Mouse (Mus musculus) lung, embryonic 15.5 days (tissue): Measurements from ENCODE around the gene Tinagl1. TPM values are rescaled to one million over a fixed set of nuclear protein-coding genes. Genes with fewer than 3 reads are reported as not detected.

Experiments
- ATAC-seq: fragments of 200-750 bp; cut with Nextera tagmentation; 2 replicates; pipeline ENCODE4 v1.8.0; 2017; ENCODE audit warnings: moderate number of reproducible peaks, borderline replicate concordance; ENCODE audit not compliant: low FRiP score, low TSS enrichment; ENCODE audit errors: extremely low read depth
- H3K27ac ChIP-seq: fragments of 300-500 bp; sonication (generic); 2 replicates; pipeline ENCODE4 v1.5.1; 2015; ENCODE audit warnings: moderate library complexity, mild to moderate bottlenecking, inconsistent platforms
- H3K27me3 ChIP-seq: fragments of 300-500 bp; sonication (generic); 2 replicates; pipeline ENCODE4 v1.6.1; 2015; ENCODE audit warnings: inconsistent platforms
- H3K36me3 ChIP-seq: fragments of 300-500 bp; sonication (generic); 2 replicates; pipeline ENCODE4 v1.6.1; 2015; ENCODE audit warnings: inconsistent platforms
- H3K4me1 ChIP-seq: fragments of 300-500 bp; sonication (generic); 2 replicates; pipeline ENCODE4 v1.6.1; 2015; ENCODE audit warnings: inconsistent platforms
- H3K4me2 ChIP-seq: fragments of 300-500 bp; sonication (generic); 2 replicates; pipeline ENCODE4 v1.6.1; 2015; ENCODE audit warnings: inconsistent platforms, mild to moderate bottlenecking, moderate library complexity
- H3K4me3 ChIP-seq: fragments of 300-500 bp; sonication (generic); 2 replicates; pipeline ENCODE4 v1.5.1; 2015; ENCODE audit warnings: mild to moderate bottlenecking, inconsistent platforms
- H3K9ac ChIP-seq: fragments of 300-500 bp; sonication (generic); 2 replicates; pipeline ENCODE4 v1.6.1; 2015; ENCODE audit warnings: inconsistent platforms
- H3K9me3 ChIP-seq: fragments of 300-500 bp; sonication (generic); 2 replicates; pipeline ENCODE4 v1.6.1; 2016; ENCODE audit warnings: inconsistent platforms
- WGBS: fragments of 180-500 bp; shearing (Covaris S2); methylation state at CpG from one replicate; pipeline ENCODE4 v1.1.7; 2015; 5-methylcytosine and 5-hydroxymethylcytosine counted together
- polyA plus RNA-seq: library from polyadenylated mRNA; unstranded; fragments of >200 nt; fragmentation: Nextera tagmentation; extraction: Ambion mirVana; gene quantifications from 2 replicates; pipeline ENCODE4 v1.2.1, GENCODE M21; 2015

Tinagl1 gene
- polyA plus RNA-seq, 1 experiment from 2014 or later, result 57.5 TPM

DNA sequence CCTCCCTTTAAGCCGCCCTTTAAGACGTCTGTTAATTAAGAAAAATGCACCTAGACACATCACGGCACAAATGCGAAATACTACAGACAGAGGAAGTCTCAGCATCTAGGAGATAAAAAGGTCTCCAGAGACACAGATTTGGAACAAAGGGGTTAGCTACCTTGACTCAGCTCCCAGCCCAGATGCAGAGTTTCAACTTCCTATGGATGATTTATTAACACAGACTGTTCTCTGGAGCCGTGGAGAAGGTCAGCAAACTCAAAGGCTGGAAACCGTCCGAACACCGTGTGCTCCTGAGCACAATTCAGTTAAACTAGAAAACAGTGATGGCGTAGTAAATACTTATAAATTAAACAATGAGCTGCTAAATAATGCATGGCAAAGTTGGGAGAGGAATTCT is 17.3 kb upstream of the Tinagl1 start:
- Histone ChIP-seq H3K4me1 (0 out of 2 replicates have a peak, but pooled peaks cover 4% of the 10 kb centered on the region), H3K4me2 (no peak overlapping the region), H3K9me3 (no peaks in the 10 kb centered on the region), H3K36me3 (no peaks in the 10 kb centered on the region), H3K27ac (no peak overlapping the region), H3K9ac (no peak overlapping the region), H3K27me3 (no peaks in the 10 kb centered on the region), H3K4me3 (no peak overlapping the region)
- WGBS, result 34% methylated on average over 9 of the region's 9 CpGs
- ATAC-seq, result no peak

DNA sequence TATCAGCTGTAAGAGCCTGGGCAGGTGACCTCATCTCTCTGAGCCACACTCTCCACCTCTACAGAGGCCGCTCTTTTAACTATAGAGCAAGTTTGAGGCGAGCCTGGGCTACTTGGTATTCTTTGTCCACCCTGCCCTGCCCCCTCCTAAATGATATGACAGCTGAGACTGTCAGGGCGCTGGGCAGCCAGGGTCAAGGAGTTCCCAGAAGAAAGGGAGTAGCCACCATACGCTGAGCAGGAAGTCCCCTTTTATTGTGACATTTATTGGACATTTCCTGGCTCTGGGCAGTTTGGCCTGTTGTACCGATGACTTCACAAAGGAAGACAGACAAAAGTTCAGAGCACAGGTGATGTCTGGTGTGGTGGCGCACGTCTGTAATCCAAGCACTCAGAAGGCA is 14.7 kb upstream of the Tinagl1 start:
- WGBS, result 58% methylated on average over 7 of the region's 7 CpGs
- Histone ChIP-seq H3K27ac (no peak overlapping the region), H3K9me3 (no peaks in the 10 kb centered on the region), H3K36me3 (no peaks in the 10 kb centered on the region), H3K4me3 (no peak overlapping the region), H3K27me3 (no peaks in the 10 kb centered on the region), H3K4me2 (no peak overlapping the region), H3K9ac (no peak overlapping the region), H3K4me1 (0 out of 2 replicates have a peak, but pooled peaks cover 9% of the 10 kb centered on the region)
- no peak for ATAC-seq

DNA sequence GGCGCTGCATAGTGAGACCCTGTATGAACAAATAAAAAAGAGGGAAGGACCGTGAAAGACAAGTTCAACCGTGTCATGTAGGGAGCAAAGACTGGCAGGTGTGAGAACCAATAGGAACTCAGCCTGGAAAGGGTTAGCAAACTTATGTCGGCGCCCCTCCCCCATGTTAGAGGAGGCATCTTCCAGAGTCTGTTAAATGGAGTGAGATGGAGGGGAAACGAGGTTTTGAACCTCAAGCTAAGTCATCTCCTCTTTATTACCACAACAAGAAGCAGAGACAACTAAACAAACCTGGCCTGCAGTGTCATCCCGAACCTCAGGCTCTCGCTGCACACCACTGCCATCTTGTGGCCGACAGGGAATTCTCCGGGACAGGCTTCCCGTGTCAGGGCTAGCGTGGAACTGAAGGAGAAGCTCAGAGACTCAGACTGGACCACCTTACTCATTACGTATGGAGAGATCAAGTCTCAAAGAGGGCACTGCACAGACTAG is 13.9 kb upstream of the Tinagl1 start:
- Histone ChIP-seq H3K4me1 (0 out of 2 replicates have a peak, but pooled peaks cover 11% of the 10 kb centered on the region), H3K9ac (no peak overlapping the region), H3K9me3 (no peaks in the 10 kb centered on the region), H3K36me3 (no peaks in the 10 kb centered on the region), H3K27me3 (no peaks in the 10 kb centered on the region), H3K4me2 (peak overlapping the region; percentile 28), H3K4me3 (no peak overlapping the region), H3K27ac (no peak overlapping the region)
- WGBS, result 3% methylated on average over 13 of the region's 13 CpGs
- ATAC-seq, result no peak

GRCm38 (mm10) chr4:130186891-130187290 is 12.0 kb upstream of the Tinagl1 start:
- no peak overlapping the region for H3K4me2 ChIP-seq
- 31% methylated on average over 12 of the region's 12 CpGs for WGBS
- ATAC-seq, result no peak

DNA sequence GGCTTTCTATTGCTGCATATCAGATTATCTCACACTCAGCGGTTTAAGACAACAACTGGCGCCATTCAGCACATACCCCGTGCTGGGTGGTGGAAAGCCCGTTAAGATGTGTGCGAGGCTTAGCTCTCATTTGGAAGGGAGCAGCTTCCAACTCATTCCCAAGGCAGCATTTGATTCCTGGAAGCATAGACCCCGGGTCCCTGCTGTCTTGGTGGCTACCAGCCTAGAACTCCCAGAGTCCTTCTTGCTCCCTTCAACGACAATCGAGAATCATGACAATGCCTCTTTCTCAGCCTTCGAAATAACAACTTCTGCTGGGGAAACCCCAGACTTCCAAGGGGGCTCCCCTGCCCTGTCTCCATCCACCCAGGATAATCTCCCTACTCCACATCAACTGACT is 11.5 kb upstream of the Tinagl1 start:
- Histone ChIP-seq H3K27me3 (no peaks in the 10 kb centered on the region), H3K4me3 (no peak overlapping the region), H3K9ac (no peak overlapping the region), H3K4me1 (peaks cover 31% of the 10 kb centered on the region), H3K36me3 (no peaks in the 10 kb centered on the region), H3K4me2 (no peak overlapping the region), H3K9me3 (no peaks in the 10 kb centered on the region), H3K27ac (no peak overlapping the region)
- 71% methylated on average over 9 of the region's 9 CpGs for WGBS
- no peak for ATAC-seq

More at GRCm38 (mm10) chr4:130186891-130187290, 12.0 kb upstream of the Tinagl1 start:
- H3K27ac ChIP-seq, result no peak overlapping the region
- H3K4me1 ChIP-seq, result peaks cover 26% of the 10 kb centered on the region
- H3K36me3 ChIP-seq, result no peaks in the 10 kb centered on the region
- H3K4me3 ChIP-seq, result no peak overlapping the region
- no peaks in the 10 kb centered on the region for H3K9me3 ChIP-seq
- no peak overlapping the region for H3K9ac ChIP-seq
- H3K27me3 ChIP-seq, result no peaks in the 10 kb centered on the region

GRCm38 (mm10) chr4:130183879-130184278 is 9.0 kb upstream of the Tinagl1 start:
- H3K4me2 ChIP-seq, result no peak overlapping the region
- H3K4me3 ChIP-seq, result no peak overlapping the region
- no peak for ATAC-seq
- WGBS, result 70% methylated on average over 5 of the region's 5 CpGs
- no peaks in the 10 kb centered on the region for H3K9me3 ChIP-seq
- no peak overlapping the region for H3K9ac ChIP-seq
- H3K36me3 ChIP-seq, result no peaks in the 10 kb centered on the region
- H3K27me3 ChIP-seq, result no peaks in the 10 kb centered on the region
- peaks cover 34% of the 10 kb centered on the region for H3K4me1 ChIP-seq
- no peak overlapping the region for H3K27ac ChIP-seq

GRCm38 (mm10) chr4:130183023-130183422 is 8.1 kb upstream of the Tinagl1 start:
- peaks cover 30% of the 10 kb centered on the region for H3K4me1 ChIP-seq
- H3K36me3 ChIP-seq, result no peaks in the 10 kb centered on the region
- H3K27ac ChIP-seq, result no peak overlapping the region
- H3K9me3 ChIP-seq, result no peaks in the 10 kb centered on the region
- no peak for ATAC-seq
- no peak overlapping the region for H3K9ac ChIP-seq
- H3K27me3 ChIP-seq, result no peaks in the 10 kb centered on the region
- H3K4me2 ChIP-seq, result no peak overlapping the region
- no peak overlapping the region for H3K4me3 ChIP-seq
- 58% methylated on average over 13 of the region's 13 CpGs for WGBS

GRCm38 (mm10) chr4:130181886-130182285 is 7.0 kb upstream of the Tinagl1 start:
- H3K4me1 ChIP-seq, result peaks cover 41% of the 10 kb centered on the region
- H3K36me3 ChIP-seq, result no peaks in the 10 kb centered on the region
- H3K4me3 ChIP-seq, result no peak overlapping the region
- 21% methylated on average over 4 of the region's 4 CpGs for WGBS
- H3K9me3 ChIP-seq, result no peaks in the 10 kb centered on the region
- H3K4me2 ChIP-seq, result no peak overlapping the region
- no peaks in the 10 kb centered on the region for H3K27me3 ChIP-seq
- no peak overlapping the region for H3K27ac ChIP-seq
- no peak for ATAC-seq
- no peak overlapping the region for H3K9ac ChIP-seq

- no peak overlapping the region for H3K9ac ChIP-seq
- no peak overlapping the region for H3K4me3 ChIP-seq
- no peaks in the 10 kb centered on the region for H3K27me3 ChIP-seq
- H3K4me1 ChIP-seq, result peaks cover 44% of the 10 kb centered on the region
- no peak for ATAC-seq
- 66% methylated on average over 7 of the region's 7 CpGs for WGBS
- no peaks in the 10 kb centered on the region for H3K36me3 ChIP-seq
- H3K9me3 ChIP-seq, result no peaks in the 10 kb centered on the region
- no peak overlapping the region for H3K27ac ChIP-seq
- H3K4me2 ChIP-seq, result no peak overlapping the region
Measured at GRCm38 (mm10) chr4:130180909-130181602, 6.1 kb upstream of the Tinagl1 start.

DNA sequence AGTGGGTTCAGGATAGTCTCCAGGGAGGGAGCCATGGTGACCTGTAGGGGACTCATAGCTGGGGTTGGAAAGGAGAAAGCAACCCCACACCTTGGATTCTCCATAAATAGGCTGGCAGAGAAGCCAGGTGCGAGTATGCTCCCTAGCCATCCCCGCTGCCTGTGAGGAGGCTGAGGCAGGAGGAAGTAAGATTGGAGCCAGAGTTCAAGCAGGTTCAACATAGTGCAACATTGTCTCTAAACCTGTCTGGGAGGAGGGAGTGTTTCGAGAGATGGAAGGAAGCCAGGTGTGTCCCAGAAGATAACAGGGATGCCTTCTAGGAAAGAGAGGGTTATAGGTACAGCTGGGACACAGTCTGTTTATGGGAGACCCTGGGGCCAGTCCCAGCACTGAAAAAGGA is 5.0 kb upstream of the Tinagl1 start:
- WGBS, result 70% methylated on average over 3 of the region's 3 CpGs

DNA sequence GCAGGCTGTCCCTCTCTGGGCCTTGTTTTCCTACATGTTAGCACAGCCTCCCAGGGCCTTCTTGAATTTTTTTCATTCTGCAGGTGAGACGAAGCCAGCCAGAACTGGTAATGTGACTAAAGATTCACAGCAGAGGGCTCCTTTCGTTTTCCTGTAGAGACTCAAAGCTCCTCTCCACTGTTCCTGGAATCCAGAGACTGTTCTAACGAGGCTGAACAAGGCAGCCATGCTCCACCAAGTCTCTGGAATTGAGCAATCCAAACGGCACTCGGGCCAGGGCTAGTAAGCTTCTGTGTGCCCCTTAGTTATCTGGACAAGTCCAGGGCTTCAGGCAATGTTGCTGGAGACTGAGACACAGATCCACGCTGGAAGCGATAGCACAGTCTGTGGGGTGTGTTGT is 2.6 kb upstream of the Tinagl1 start:
- WGBS, result 42% methylated on average over 7 of the region's 7 CpGs
- 0 out of 2 replicates have a peak, but pooled peaks cover 8% of the 10 kb centered on the region for H3K27me3 ChIP-seq
- no peaks in the 10 kb centered on the region for H3K9me3 ChIP-seq
- peak overlapping the region; percentile 82 for H3K27ac ChIP-seq
- H3K4me1 ChIP-seq, result peaks cover 68% of the 10 kb centered on the region
- ATAC-seq, result no peak
- no peak overlapping the region for H3K9ac ChIP-seq
- 0 out of 2 replicates have a peak overlapping the region, but pooled peaks have one; percentile 3 for H3K4me2 ChIP-seq
- H3K4me3 ChIP-seq, result no peak overlapping the region
- H3K36me3 ChIP-seq, result no peaks in the 10 kb centered on the region

More for the DNA sequence above, 5.0 kb upstream of the Tinagl1 start:
- no peaks in the 10 kb centered on the region for H3K9me3 ChIP-seq
- no peak overlapping the region for H3K4me3 ChIP-seq
- H3K36me3 ChIP-seq, result no peaks in the 10 kb centered on the region
- ATAC-seq, result no peak
- H3K9ac ChIP-seq, result no peak overlapping the region
- H3K27ac ChIP-seq, result no peak overlapping the region
- H3K27me3 ChIP-seq, result no peaks in the 10 kb centered on the region
- H3K4me2 ChIP-seq, result no peak overlapping the region
- peaks cover 56% of the 10 kb centered on the region for H3K4me1 ChIP-seq

DNA sequence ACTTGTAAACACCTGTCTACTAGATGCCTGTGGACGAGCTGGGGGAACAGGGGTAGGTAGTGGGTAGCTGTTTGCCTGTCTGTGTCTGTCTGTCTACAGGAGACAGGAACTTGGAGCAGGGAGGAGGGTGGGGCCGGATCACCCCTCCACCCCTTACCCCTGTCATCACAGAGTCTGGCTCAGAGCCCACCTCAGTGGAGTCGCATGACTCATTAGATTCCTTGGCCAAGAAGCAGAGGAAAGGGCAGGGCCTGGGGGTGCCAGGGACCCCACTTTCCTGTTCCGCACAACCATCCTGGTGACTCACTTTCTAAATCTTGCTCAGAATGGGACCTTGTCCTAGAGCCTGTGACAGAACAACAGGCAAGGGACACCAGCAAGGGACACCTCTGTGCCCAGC is 2.2 kb upstream of the Tinagl1 start:
- WGBS, result 27% methylated on average over 4 of the region's 4 CpGs
- 0 out of 2 replicates have a peak overlapping the region, but pooled peaks have one; percentile 3 for H3K4me2 ChIP-seq
- H3K9me3 ChIP-seq, result no peaks in the 10 kb centered on the region
- no peak overlapping the region for H3K4me3 ChIP-seq
- H3K9ac ChIP-seq, result no peak overlapping the region
- H3K36me3 ChIP-seq, result no peaks in the 10 kb centered on the region
- peaks cover 68% of the 10 kb centered on the region for H3K4me1 ChIP-seq
- ATAC-seq, result no peak
- H3K27ac ChIP-seq, result peak overlapping the region; percentile 82
- H3K27me3 ChIP-seq, result 0 out of 2 replicates have a peak, but pooled peaks cover 8% of the 10 kb centered on the region
